Mouse (Mus musculus) heart, postnatal 0 days (tissue): ENCODE results near the gene Taf1c.

Source experiments
- CTCF ChIP-seq: IDR thresholded peaks from 2 replicates; pipeline ENCODE4 v1.5.1; 2016; ENCODE audit warnings: antibody characterized with exemption, control low read depth, low read depth
- EP300 ChIP-seq: IDR thresholded peaks from 2 replicates; pipeline ENCODE4 v1.6.1; 2016; ENCODE audit warnings: antibody characterized with exemption, low read depth

DNA sequence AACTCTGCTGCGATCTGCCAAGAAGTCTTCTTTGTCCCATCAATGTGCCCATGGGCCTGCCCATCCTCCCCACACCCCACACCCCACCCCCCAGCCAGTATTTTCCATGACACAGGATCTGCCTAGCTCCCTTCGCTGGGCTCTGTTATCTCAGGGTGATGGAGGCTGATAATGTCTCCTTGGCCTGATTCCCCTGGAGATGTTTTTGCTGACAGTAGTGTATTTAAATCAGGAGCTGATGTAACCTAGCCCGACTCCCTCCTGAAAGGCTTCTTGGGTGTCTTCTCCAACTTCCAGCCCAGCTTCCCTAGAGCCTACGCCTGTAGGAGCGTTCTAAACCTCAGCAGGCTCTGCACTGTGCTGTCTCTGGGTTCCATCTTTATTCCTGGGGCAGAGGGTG lies 13.9 kb upstream of the Taf1c start:
- TF ChIP-seq CTCF, result no peak
- TF ChIP-seq EP300, result no peak
